Mouse (Mus musculus) spleen, adult 2 months (tissue): ENCODE results near the gene Bhlhe23.

Experiments
- CTCF ChIP-seq: fragments of 200-500 bp; IDR thresholded peaks from 2 replicates; pipeline ENCODE4 v1.5.1; 2011; ENCODE audit warnings: mild to moderate bottlenecking, inconsistent platforms; ENCODE audit not compliant: insufficient read depth, insufficient read length, insufficient replicate concordance; ENCODE audit errors: extremely low read depth
- POLR2A ChIP-seq: fragments of 200-500 bp; IDR thresholded peaks from 2 replicates; pipeline ENCODE4 v1.6.1; 2011; ENCODE audit warnings: low read depth, low read length, inconsistent platforms

- no peak for TF ChIP-seq CTCF
- no peak for TF ChIP-seq POLR2A
Measured at GRCm38 (mm10) chr2:180765713-180766112, 11.0 kb downstream of the Bhlhe23 start.
